Mouse (Mus musculus): ENCODE data around the gene Fnip2.

Fnip2 gene

GRCm38 (mm10) chr3:79564875-79565606, 2.6 kb downstream of the Fnip2 start:
- DNase-seq (ENCODE audit: low spot score) = no peak

GRCm38 (mm10) chr3:79563511-79563910, 4.1 kb downstream of the Fnip2 start:
- no peak for DNase-seq (ENCODE audit: low spot score)

DNA sequence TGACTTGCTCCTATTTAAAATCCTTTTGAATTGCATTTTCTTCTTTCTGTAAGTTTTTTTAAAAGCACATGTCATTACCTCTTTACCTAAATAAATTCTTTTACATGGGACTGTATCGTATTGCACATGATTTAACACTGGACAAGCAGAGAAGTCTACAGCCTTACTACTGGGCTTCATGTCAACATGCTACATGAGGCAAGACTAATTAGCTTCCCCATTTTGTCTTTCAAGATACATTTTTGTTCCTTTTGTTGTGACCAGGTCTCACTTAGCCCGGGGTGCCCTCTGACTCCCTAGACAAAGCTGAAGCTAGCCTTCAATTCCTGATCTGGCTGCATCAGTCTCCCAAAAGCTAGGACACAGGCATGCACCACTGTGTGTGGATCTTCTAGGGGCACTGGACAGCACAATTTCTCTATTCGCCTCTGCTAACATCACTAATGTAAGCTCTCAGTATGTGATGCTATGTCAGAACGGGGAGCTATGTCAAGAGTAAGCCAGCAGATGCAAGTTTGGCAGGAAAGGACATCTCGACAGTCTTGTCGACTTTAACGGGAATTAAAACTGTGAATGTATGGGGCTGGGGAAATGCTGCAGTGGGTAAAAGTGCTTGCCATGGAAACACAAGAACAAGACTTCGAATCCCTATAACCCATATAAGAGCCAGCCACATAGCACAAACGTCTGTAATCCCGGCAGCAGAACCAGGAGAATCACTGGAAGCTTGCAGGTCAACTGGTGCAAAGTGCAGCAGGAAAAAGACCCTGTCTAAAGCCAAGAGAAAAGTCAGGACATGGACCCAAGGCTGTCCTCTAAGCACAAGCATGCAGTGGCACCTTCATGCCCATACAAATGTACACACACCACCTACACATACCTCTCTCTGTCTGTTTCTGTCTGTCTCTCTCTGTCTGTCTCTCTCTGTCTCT, 5.5 kb downstream of the Fnip2 start:
- peak; percentile 30 for DNase-seq (ENCODE audit: low spot score)

DNA sequence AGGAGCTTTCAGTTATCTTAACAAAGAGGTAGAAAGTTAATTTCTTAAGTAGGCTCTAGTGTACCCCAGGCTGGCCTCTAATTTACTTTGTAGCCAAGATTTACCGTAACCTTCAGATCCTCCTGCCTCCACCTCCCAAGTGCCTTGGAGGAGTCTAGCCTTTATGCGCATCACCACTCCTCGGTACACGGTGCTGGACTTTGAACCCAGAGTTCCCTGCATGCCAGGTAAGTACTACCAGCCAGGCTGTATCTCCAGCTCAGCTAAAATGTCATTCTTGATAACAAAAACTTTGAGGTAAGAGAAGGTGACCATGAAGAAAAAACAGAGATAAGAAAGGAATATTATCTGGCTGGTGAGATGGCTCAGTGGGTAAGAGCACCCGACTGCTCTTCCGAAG, 7.0 kb downstream of the Fnip2 start:
- DNase-seq (ENCODE audit: low spot score) = no peak

DNA sequence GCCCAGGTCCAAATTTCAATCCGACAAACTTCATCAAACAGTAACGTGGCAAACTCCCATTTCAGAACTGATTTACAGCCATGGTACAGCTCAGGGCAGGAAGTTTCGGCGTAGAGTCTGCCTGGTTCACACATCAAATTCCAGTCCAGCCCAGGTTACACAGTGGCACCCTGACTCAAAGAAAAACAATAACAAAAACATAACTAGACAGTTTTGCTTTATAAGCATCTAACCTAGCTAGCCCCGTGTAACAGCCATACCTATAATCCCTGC, 7.9 kb downstream of the Fnip2 start:
- no peak for DNase-seq (ENCODE audit: low spot score)

DNA sequence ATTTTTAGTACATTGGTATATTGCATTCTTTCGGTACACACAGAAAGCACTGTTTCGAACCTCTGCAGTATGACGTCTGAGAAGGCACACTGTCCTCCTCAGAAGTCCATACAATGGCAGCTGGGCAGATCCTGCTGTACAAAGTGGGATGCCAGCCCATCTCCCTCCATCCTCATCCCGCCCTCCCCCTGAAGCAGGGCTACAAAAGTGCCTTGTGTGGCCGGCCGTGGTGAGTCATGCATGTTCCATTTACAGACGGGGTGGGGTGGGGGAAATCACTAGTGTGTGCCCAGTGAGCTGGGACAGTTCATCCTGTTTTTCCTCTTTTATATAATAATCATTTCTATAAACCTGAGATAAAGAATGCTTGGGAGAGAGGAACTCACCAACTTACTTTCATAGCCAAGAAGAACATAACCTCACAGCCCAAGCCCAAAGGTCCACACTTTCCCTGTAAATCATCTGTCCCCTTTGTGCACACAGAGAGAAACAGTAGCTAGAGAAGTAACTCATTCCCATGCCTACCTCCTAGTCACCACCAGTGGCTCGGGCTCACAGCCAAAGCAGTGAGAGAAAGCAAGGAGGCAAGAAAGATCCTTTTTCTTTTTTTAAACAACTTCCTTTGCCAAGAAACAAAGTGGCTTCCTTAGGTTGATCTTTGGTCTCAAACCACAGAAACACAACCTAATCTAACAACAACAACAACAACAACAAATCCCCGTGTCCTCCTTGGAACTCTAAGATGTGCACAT, 8.4 kb downstream of the Fnip2 start:
- peak; percentile 91 for DNase-seq (ENCODE audit: low spot score)

DNA sequence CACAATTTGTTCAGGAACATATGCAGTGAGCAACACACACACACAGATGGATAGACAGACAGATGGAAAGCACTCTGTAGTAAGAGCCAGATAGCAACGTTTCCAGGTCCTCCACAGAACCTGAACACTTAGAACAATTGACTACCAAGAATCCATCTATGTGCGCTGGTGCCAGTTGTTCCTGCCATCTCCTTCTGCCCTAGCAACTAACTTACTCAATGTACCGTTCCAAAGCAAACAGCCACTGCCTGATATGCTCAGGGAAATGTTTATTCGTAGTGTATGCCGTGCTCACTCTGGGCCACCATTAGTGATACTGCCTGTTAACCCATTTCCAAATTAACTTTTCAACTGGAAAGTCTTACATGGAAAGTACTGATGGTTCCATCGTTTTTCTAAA, 12.5 kb downstream of the Fnip2 start:
- DNase-seq (ENCODE audit: low spot score) = no peak

DNA sequence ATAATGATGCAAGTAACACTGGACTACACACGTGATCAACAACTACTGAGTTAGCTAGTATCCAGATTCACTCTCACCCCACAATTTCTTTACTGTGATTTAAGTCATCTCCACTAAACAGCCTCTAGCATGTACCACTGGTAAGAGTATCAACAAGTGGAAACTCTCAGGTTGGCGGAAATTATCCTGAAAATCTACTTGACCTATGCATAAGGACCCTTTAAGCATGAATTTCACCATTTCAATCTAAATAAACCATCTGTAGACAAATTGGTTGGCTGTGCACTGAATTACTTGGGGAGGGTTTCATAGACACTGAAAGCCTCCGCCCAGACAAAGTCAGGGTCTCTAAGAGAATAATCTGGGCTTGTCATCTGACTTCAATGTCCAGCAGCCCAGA, 13.8 kb downstream of the Fnip2 start:
- DNase-seq (ENCODE audit: low spot score) = no peak

DNA sequence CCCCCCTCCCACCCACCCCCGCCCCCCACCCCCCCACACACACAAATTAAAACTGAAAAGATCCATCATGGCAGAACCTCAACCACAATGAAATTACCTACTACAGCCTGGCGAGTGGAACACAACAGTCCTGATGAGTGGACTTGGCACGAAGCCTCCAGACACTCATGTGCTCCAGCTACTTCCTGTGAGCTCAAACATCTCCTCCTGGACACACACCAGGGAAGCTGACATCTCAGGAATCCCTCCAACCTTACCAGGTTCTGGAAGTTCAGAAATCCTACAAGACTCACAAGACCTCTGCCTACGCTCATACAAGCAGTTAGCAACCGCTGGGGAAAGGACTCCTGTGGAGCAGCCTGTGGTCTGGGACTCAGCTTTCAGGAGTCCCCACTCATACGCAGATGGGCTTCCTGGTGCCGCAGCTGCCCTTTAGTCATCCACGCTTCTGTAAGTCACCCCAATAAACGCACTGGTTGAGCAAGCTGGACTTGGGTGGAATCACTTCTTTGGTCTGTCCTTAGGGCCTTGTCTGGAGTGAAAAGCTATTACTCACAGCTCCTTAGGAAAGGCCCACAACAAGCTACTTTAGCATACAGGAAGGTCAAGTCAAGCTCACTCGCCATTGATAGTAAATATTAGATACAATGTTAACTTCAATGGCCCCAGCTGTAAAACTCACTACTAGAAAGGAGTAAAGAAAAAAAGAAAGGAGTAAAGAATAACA, 15.6 kb downstream of the Fnip2 start:
- DNase-seq (ENCODE audit: low spot score) = no peak

DNA sequence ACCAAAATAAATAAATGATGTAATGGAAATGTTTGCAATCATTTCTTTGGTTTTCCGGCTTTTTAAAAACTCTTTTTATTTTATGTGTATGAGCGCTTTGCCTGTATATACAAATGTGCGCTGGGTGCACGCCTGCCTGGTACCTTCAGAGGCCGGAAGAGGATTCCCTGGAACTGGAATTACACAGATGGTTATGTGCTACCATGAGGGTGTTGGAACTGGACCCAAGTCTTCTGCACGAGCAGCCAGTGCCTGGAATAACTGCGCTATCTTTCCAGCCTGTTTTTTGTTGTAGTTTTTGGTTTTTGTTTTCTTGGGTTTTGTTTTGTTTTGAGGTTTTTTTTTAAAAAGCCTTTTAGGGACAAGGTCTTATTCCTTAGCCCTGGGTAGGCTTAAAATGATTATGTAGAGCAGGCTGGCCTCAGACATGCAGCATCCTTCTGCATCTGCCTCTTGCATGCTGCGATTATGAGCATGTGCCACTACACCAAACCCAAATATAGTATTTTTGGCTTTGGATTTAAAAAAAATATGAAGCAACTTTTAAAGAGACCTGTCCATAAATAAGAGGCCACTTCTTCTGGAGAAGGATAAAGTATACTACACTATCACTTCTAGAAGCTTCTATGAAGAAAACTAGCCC, 17.7 kb downstream of the Fnip2 start:
- no peak for DNase-seq (ENCODE audit: low spot score)

DNA sequence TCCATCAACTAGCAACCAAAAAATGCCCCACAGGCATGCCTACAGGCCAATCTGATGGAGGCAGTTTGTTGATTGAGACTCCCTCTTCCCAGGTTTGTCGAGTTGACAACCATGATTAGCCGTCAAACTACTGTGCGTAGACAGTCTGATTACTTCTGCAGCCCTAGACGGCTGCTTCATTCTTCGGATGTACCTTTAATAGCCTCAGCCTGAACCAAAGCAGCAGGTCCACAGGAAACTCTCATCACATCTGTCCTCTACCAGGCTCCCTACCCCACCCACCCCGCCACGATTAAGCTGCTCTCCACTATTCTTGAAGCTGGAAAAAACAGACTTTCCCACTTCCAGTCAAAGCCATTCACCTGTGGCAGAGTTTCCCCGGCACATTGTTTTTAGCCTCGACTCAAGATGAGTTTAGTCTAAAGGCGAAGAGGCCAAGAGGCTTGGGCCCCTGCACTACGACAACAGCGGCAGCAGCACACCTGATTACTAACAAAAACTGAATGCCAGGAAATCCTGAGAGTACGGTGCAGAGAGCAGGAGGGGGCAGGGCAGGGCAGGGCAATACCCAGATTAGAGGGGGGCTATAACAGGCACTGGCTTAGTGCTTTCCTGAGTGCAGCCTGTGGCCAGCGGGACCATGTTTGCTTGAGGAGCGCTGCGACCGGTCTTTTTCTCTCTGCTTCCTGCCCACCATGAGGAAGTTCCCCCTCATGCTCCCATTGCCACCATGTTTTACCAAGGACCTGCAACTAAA, 18.7 kb downstream of the Fnip2 start:
- no peak for DNase-seq (ENCODE audit: low spot score)

DNA sequence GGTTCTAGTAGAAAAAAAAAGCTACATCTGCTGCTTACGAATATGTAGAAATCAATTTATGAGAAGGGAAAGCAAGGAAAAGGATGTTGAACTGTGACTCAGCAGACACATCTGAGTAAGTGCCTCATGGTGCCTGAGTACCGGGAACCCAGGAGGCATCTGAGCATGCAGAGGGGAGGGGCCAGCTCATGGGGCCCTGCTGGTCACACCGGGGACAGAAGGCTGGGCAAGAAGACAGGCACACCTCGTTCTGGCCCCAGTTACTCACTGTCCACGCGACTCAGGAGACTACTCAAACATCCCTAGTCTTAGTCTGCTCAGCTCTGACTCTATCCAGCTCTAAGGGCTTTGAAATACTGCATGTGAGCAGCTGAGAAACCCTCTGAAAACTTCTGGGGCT, 25.0 kb downstream of the Fnip2 start:
- peak; percentile 34 for DNase-seq (ENCODE audit: low spot score)

DNA sequence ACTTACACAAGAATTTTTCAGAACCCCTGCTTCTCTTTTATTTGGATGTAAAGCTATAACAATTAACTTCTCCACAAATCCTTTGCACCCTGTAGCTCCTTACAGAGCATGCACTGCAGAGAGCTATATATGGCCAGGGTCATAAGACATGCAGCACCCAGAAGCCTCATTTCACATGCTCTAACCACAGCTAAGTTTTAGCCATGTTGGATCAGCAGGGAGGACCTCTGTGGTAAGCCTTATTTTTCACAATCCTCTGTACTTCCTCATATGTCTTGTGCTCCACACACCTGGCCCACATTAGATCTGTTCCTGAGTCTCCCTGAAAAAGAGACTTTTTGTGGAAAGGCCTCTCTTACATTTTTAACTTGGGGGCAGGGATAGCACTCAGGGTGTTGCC, 27.9 kb downstream of the Fnip2 start:
- DNase-seq (ENCODE audit: low spot score) = no peak

- no peak for DNase-seq (ENCODE audit: low spot score)
Measured at GRCm38 (mm10) chr3:79539124-79539523, 28.5 kb downstream of the Fnip2 start.

DNA sequence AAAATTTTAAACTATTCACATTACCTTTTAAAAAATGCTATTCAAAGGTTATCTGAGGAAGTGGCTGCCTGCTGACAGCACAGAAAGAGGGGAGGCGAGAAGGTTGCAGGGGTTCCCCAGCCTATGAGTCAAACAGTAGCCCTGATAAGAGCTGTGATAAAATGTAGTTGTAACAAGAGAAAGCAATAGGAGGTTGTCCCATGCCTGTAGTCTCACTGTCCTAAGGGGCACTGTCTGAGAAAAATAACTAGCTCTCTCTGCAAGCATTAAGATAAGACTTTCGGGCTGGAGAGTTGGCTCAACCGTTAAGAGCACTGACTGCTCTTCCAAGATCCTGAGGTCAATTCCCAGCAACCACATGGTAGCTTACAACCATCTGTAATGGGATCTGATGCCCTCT, 29.3 kb downstream of the Fnip2 start:
- no peak for DNase-seq (ENCODE audit: low spot score)

- no peak for DNase-seq (ENCODE audit: low spot score)
Measured at GRCm38 (mm10) chr3:79537626-79538203, 29.9 kb downstream of the Fnip2 start.

DNA sequence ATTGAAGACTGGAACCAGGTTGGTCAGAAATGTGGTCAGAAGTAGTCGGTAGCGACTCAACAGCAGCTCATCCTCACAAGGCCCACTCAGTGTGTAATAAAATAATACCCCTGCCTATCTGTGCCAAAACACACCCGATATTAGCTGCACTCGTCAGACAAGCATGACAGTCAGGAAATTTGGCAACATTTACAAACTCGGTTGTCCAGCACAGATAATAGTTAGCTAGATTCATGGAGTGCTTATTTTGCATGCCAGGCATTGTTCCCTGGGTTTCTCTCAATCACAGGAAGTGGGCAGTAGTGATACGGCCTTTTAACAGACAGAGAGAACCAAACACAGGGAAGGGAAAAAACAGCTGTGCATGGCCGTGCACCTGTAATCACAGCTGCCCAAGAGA, 30.6 kb downstream of the Fnip2 start:
- no peak for DNase-seq (ENCODE audit: low spot score)

- no peak for DNase-seq (ENCODE audit: low spot score)
Measured at GRCm38 (mm10) chr3:79531581-79532271, 35.9 kb downstream of the Fnip2 start.

DNA sequence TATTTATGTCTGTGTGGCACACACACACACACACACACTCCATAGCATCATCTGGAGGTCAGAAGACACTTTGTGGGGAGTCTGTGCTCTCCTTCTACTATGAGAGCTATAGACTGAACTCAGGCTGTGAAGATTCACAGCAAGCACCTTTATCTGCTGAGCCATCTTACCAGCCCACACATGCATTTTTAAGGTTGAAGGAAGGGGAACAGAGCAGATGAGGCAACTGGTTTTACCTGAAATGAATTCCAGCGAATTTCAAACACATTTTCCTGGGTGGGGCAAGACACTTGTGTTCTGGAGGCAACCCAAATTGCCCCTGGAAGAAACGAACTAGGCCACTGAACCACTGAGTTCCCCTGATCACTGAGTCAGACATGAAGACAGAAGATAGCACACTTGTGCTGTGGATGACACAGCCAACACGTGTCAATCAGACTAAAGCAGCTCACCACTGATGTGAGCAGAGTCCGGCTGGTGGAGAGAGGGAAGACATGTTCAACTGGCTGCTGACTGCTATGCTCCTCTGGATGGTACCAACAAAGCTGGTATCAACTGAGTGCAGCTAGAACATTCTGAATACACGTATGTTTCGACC, 38.0 kb downstream of the Fnip2 start:
- DNase-seq (ENCODE audit: low spot score) = no peak

DNA sequence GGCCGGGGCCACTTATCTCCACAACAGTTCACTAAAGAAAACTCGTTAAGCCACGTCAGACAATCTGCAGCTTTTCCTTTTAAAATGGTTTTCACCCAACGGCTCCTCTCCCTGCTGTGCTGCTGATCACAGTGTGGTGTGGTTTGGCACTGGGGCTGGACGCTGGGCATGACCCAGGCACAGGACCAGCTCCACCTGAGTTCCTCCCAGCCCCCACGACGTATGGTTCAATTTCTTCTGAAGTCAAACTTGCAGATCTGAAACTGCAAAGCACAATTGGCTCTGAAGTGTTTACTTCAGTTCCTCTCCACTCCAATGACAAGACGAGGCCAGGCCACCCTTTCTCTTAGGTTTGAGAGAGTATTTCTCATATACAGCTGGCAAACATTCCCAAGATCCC, 39.1 kb downstream of the Fnip2 start:
- no peak for DNase-seq (ENCODE audit: low spot score)

Data from adipocyte (in vitro differentiated cells).